Mouse (Mus musculus) spleen, postnatal 0 days (tissue): ENCODE measurements around the gene Agl. TPM values are rescaled to one million over a fixed set of nuclear protein-coding genes. Genes with fewer than 3 reads are reported as not detected.

ENCODE experiments used
- polyA plus RNA-seq: library from polyadenylated mRNA; unstranded; fragments of >200 nt; fragmentation: Nextera tagmentation; extraction: Ambion mirVana; gene quantifications from 2 replicates; pipeline ENCODE4 v1.2.1, GENCODE M21; 2015

Gene Agl
- polyA plus RNA-seq, result 6.4 and 8.1 TPM in 2 replicates

GRCm38 (mm10) chr3:116807811-116808506, at the start of gene Agl:
Agl (minus strand) TSS chr3:116808166.

DNA sequence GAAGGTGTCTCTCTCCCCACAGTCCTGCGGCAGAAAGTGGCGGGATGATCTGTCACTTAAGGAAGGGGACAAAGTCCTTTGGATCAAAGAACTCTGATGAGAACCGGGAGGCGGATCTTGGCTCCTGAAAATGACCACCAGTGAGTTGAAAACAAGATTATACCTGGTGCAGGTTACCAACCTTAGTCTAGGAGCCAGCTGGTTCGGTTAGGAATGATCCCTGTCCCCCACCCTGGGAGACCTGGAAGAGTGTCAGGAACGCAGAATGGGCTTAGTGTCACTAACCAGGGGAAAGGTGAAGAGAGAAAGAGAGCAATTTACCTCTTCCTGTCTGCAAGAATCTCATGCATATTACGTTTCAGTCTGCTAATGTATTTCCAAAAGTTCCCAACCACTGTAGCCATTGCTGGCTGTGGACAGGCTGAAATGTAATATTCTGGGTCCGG, 95.5 kb downstream of the Agl start, which contains the start of gene Slc35a3:
Slc35a3 (minus strand) TSS at position 396 of the 446 bp plus-strand sequence.

Other genes with a start within 250 kb of the Agl start
- 3.2 and 4.8 TPM in 2 replicates for gene Lrrc39, start 245.2 kb downstream of the Agl start, polyA plus RNA-seq
- 17.6 and 22.0 TPM in 2 replicates for gene Sass6, start 213.2 kb downstream of the Agl start, polyA plus RNA-seq
- gene Trmt13, start 193.6 kb downstream of the Agl start, polyA plus RNA-seq, result 15.7 and 17.5 TPM in 2 replicates
- gene Mfsd14a, start 145.5 kb downstream of the Agl start, polyA plus RNA-seq, result 34.6 and 40.5 TPM in 2 replicates
- not detected in 2 replicates for gene Gm43191, start 126.9 kb downstream of the Agl start, polyA plus RNA-seq
- gene Slc35a3, start 95.3 kb downstream of the Agl start, polyA plus RNA-seq, result 7.9 and 8.2 TPM in 2 replicates
- 20.6 and 22.1 TPM in 2 replicates for gene Frrs1, start 51.3 kb upstream of the Agl start, polyA plus RNA-seq
- not detected in 2 replicates for gene 4930455H04Rik, start 160.1 kb upstream of the Agl start, polyA plus RNA-seq
- gene Palmd, start 160.8 kb upstream of the Agl start, polyA plus RNA-seq, result 2.8 and 4.1 TPM in 2 replicates